Mouse (Mus musculus): ENCODE measurements around the gene Gm45716. TPM values are rescaled to one million over a fixed set of nuclear protein-coding genes. Genes with fewer than 3 reads are reported as not detected.
A peak's percentile ranks its signal among the peaks of the same experiment; 100 is the strongest.

Gm45716 gene
- polyA plus RNA-seq, 1 experiment from 2014 or later, result 25.6 TPM

GRCm38 (mm10) chr11:90169200-90170013 lies 18.1 kb upstream of the Gm45716 start:
- H3K4me2 ChIP-seq (replicated peaks), result peak overlapping the region; percentile 46
- no peaks in the 10 kb centered on the region for H3K27me3 ChIP-seq (ENCODE audit: control insufficient read depth, insufficient read depth, low read length)
- 52% methylated on average over 20 of the region's 20 CpGs for WGBS
- H3K9me3 ChIP-seq (ENCODE audit: control insufficient read depth, low read length), result no peaks in the 10 kb centered on the region
- H3K36me3 ChIP-seq (replicated peaks; ENCODE audit: control insufficient read depth, insufficient read depth), result no peaks in the 10 kb centered on the region
- no peak overlapping the region for H3K27ac ChIP-seq
- ATAC-seq (ENCODE audit: low FRiP score) (no peak), DNase-seq (ENCODE audit: low spot score) (peak; percentile 24)
- peak overlapping the region; percentile 22; the same call in 1 of the 2 replicates for H3K4me3 ChIP-seq (replicated peaks; ENCODE audit: low read length)
- peak overlapping the region; percentile 38; the same call in 1 of the 2 replicates for H3K9ac ChIP-seq
- H3K4me1 ChIP-seq (replicated peaks; ENCODE audit: control insufficient read depth, insufficient read depth, low read length), result 0 out of 2 replicates have a peak, but pooled peaks cover 5% of the 10 kb centered on the region

GRCm38 (mm10) chr11:90170014-90170320 lies 17.5 kb upstream of the Gm45716 start:
- no peak overlapping the region for H3K27ac ChIP-seq
- no peaks in the 10 kb centered on the region for H3K27me3 ChIP-seq (ENCODE audit: control insufficient read depth, insufficient read depth, low read length)
- peak overlapping the region; percentile 22; the same call in 1 of the 2 replicates for H3K4me3 ChIP-seq (replicated peaks; ENCODE audit: low read length)
- DNase-seq (ENCODE audit: low spot score) (peak; percentile 90), ATAC-seq (ENCODE audit: low FRiP score) (peak; percentile 80)
- no peaks in the 10 kb centered on the region for H3K36me3 ChIP-seq (replicated peaks; ENCODE audit: control insufficient read depth, insufficient read depth)
- H3K4me2 ChIP-seq (replicated peaks), result peak overlapping the region; percentile 46
- 0 out of 2 replicates have a peak, but pooled peaks cover 5% of the 10 kb centered on the region for H3K4me1 ChIP-seq (replicated peaks; ENCODE audit: control insufficient read depth, insufficient read depth, low read length)
- WGBS, result 1% methylated on average over 7 of the region's 7 CpGs
- H3K9ac ChIP-seq, result peak overlapping the region; percentile 38; the same call in 1 of the 2 replicates
- H3K9me3 ChIP-seq (ENCODE audit: control insufficient read depth, low read length), result no peaks in the 10 kb centered on the region

- no peaks in the 10 kb centered on the region for H3K27me3 ChIP-seq (ENCODE audit: control insufficient read depth, insufficient read depth, low read length)
- 93% methylated on average over 6 of the region's 6 CpGs for WGBS
Measured at GRCm38 (mm10) chr11:90172331-90172730, 15.2 kb upstream of the Gm45716 start.

GRCm38 (mm10) chr11:90175634-90176300 lies 11.7 kb upstream of the Gm45716 start:
- no peaks in the 10 kb centered on the region for H3K27me3 ChIP-seq (ENCODE audit: control insufficient read depth, insufficient read depth, low read length)
- no peak overlapping the region for H3K4me3 ChIP-seq (replicated peaks; ENCODE audit: low read length)
- H3K4me1 ChIP-seq (replicated peaks; ENCODE audit: control insufficient read depth, insufficient read depth, low read length), result no peaks in the 10 kb centered on the region
- ATAC-seq (ENCODE audit: low FRiP score) (no peak), DNase-seq (ENCODE audit: low spot score) (no peak)
- no peaks in the 10 kb centered on the region for H3K9me3 ChIP-seq (ENCODE audit: control insufficient read depth, low read length)
- H3K9ac ChIP-seq, result no peak overlapping the region
- 93% methylated on average over 14 of the region's 14 CpGs for WGBS
- no peak overlapping the region for H3K4me2 ChIP-seq (replicated peaks)
- no peak overlapping the region for H3K27ac ChIP-seq
- no peaks in the 10 kb centered on the region for H3K36me3 ChIP-seq (replicated peaks; ENCODE audit: control insufficient read depth, insufficient read depth)

More at GRCm38 (mm10) chr11:90172331-90172730, 15.2 kb upstream of the Gm45716 start:
- H3K4me2 ChIP-seq (replicated peaks), result no peak overlapping the region
- 0 out of 2 replicates have a peak, but pooled peaks cover 5% of the 10 kb centered on the region for H3K4me1 ChIP-seq (replicated peaks; ENCODE audit: control insufficient read depth, insufficient read depth, low read length)
- no peak for DNase-seq (ENCODE audit: low spot score)
- no peak for ATAC-seq (ENCODE audit: low FRiP score)
- H3K9ac ChIP-seq, result no peak overlapping the region
- H3K4me3 ChIP-seq (replicated peaks; ENCODE audit: low read length), result no peak overlapping the region
- no peaks in the 10 kb centered on the region for H3K9me3 ChIP-seq (ENCODE audit: control insufficient read depth, low read length)
- H3K27ac ChIP-seq, result no peak overlapping the region
- H3K36me3 ChIP-seq (replicated peaks; ENCODE audit: control insufficient read depth, insufficient read depth), result no peaks in the 10 kb centered on the region

- DNase-seq (ENCODE audit: low spot score) (no peak), ATAC-seq (ENCODE audit: low FRiP score) (no peak)
- Histone ChIP-seq H3K36me3 (replicated peaks; ENCODE audit: control insufficient read depth, insufficient read depth) (no peaks in the 10 kb centered on the region), H3K9me3 (ENCODE audit: control insufficient read depth, low read length) (no peaks in the 10 kb centered on the region), H3K27ac (no peak overlapping the region), H3K4me1 (replicated peaks; ENCODE audit: control insufficient read depth, insufficient read depth, low read length) (no peaks in the 10 kb centered on the region), H3K4me2 (replicated peaks) (no peak overlapping the region), H3K27me3 (ENCODE audit: control insufficient read depth, insufficient read depth, low read length) (no peaks in the 10 kb centered on the region), H3K4me3 (replicated peaks; ENCODE audit: low read length) (no peak overlapping the region), H3K9ac (no peak overlapping the region)
- 98% methylated on average over 6 of the region's 6 CpGs for WGBS
Measured at GRCm38 (mm10) chr11:90177389-90177788, 10.1 kb upstream of the Gm45716 start.

- Histone ChIP-seq H3K4me1 (replicated peaks; ENCODE audit: control insufficient read depth, insufficient read depth, low read length) (no peaks in the 10 kb centered on the region), H3K9ac (no peak overlapping the region), H3K27me3 (ENCODE audit: control insufficient read depth, insufficient read depth, low read length) (no peaks in the 10 kb centered on the region), H3K4me3 (replicated peaks; ENCODE audit: low read length) (no peak overlapping the region), H3K36me3 (replicated peaks; ENCODE audit: control insufficient read depth, insufficient read depth) (no peaks in the 10 kb centered on the region), H3K27ac (no peak overlapping the region), H3K4me2 (replicated peaks) (no peak overlapping the region), H3K9me3 (ENCODE audit: control insufficient read depth, low read length) (no peaks in the 10 kb centered on the region)
- DNase-seq (ENCODE audit: low spot score), result peak; percentile 79
- ATAC-seq (ENCODE audit: low FRiP score), result no peak
- WGBS, result 38% methylated on average over 2 of the region's 2 CpGs
Measured at GRCm38 (mm10) chr11:90183361-90183760, 4.1 kb upstream of the Gm45716 start.

GRCm38 (mm10) chr11:90184756-90185155 lies 2.7 kb upstream of the Gm45716 start:
- H3K27me3 ChIP-seq (ENCODE audit: control insufficient read depth, insufficient read depth, low read length), result no peaks in the 10 kb centered on the region
- H3K4me2 ChIP-seq (replicated peaks), result no peak overlapping the region
- no peaks in the 10 kb centered on the region for H3K4me1 ChIP-seq (replicated peaks; ENCODE audit: control insufficient read depth, insufficient read depth, low read length)
- ATAC-seq (ENCODE audit: low FRiP score), result no peak
- no peak for DNase-seq (ENCODE audit: low spot score)
- 89% methylated on average over 4 of the region's 4 CpGs for WGBS
- H3K27ac ChIP-seq, result no peak overlapping the region
- H3K9me3 ChIP-seq (ENCODE audit: control insufficient read depth, low read length), result no peaks in the 10 kb centered on the region
- H3K4me3 ChIP-seq (replicated peaks; ENCODE audit: low read length), result no peak overlapping the region
- H3K9ac ChIP-seq, result no peak overlapping the region
- no peaks in the 10 kb centered on the region for H3K36me3 ChIP-seq (replicated peaks; ENCODE audit: control insufficient read depth, insufficient read depth)

- Histone ChIP-seq H3K9ac (no peak overlapping the region), H3K4me3 (replicated peaks; ENCODE audit: low read length) (no peak overlapping the region), H3K36me3 (replicated peaks; ENCODE audit: control insufficient read depth, insufficient read depth) (no peaks in the 10 kb centered on the region), H3K9me3 (ENCODE audit: control insufficient read depth, low read length) (no peaks in the 10 kb centered on the region), H3K4me2 (replicated peaks) (no peak overlapping the region), H3K27me3 (ENCODE audit: control insufficient read depth, insufficient read depth, low read length) (no peaks in the 10 kb centered on the region), H3K27ac (no peak overlapping the region), H3K4me1 (replicated peaks; ENCODE audit: control insufficient read depth, insufficient read depth, low read length) (no peaks in the 10 kb centered on the region)
- DNase-seq (ENCODE audit: low spot score), result no peak
- 96% methylated on average over 3 of the region's 3 CpGs for WGBS
- ATAC-seq (ENCODE audit: low FRiP score), result no peak
Measured at GRCm38 (mm10) chr11:90190156-90190555, 2.7 kb downstream of the Gm45716 start.

- DNase-seq (ENCODE audit: low spot score), result no peak
- H3K27ac ChIP-seq, result no peak overlapping the region
- WGBS, result 74% methylated on average over 1 of the region's 1 CpGs
Measured at GRCm38 (mm10) chr11:90194946-90195345, 7.5 kb downstream of the Gm45716 start.

More at GRCm38 (mm10) chr11:90194946-90195345, 7.5 kb downstream of the Gm45716 start:
- ATAC-seq (ENCODE audit: low FRiP score), result no peak
- H3K9me3 ChIP-seq (ENCODE audit: control insufficient read depth, low read length), result no peaks in the 10 kb centered on the region
- no peak overlapping the region for H3K4me3 ChIP-seq (replicated peaks; ENCODE audit: low read length)
- no peaks in the 10 kb centered on the region for H3K27me3 ChIP-seq (ENCODE audit: control insufficient read depth, insufficient read depth, low read length)
- H3K4me1 ChIP-seq (replicated peaks; ENCODE audit: control insufficient read depth, insufficient read depth, low read length), result no peaks in the 10 kb centered on the region
- H3K4me2 ChIP-seq (replicated peaks), result no peak overlapping the region
- no peak overlapping the region for H3K9ac ChIP-seq
- no peaks in the 10 kb centered on the region for H3K36me3 ChIP-seq (replicated peaks; ENCODE audit: control insufficient read depth, insufficient read depth)
